Mouse (Mus musculus) urinary bladder, postnatal 36 days (tissue): Measurements from ENCODE around the gene Serpinb9e.
"Not testable (repeated sequence)": the region's sequence is repeated elsewhere in the genome, so short reads cannot be mapped to it uniquely, and the experiment has no call there.

Source experiments
- DNase-seq, 2 experiments: peaks; one replicate each; pipeline ENCODE4 v3.0.0; 2022; ENCODE audit warnings: low spot score in 2 of 2, mixed read lengths in 1 of 2

Gene Serpinb9e

GRCm38 (mm10) chr13:33249312-33249711 lies at the start of gene Serpinb9e:
Gene Serpinb9e, plus strand, starts transcription at chr13:33249612.
- not testable (repeated sequence) for DNase-seq

DNA sequence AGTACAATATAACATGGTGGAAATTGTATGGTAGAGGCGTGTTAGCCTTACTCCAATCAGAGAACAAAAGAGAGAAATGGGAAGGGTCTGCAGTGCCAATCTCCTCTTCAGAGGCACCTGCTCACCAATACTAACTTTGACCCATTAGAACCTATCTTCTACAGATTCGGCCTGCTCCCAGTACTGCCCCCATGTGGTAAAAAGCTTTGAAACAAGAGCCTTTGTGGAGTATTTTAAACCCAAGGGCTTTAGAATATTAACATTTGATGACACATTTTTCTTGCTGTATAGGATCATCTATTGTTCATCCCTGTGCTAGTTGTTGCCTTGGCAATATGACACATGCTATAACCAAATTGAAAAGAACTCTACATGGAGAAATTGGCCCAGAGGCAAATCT lies 49.7 kb upstream of the Serpinb9e start:
- no peak for DNase-seq

GRCm38 (mm10) chr13:33308631-33309030 lies 59.2 kb downstream of the Serpinb9e start:
- not testable (repeated sequence) for DNase-seq
